Mouse (Mus musculus): ENCODE measurements around the gene Thsd4. TPM values are rescaled to one million over a fixed set of nuclear protein-coding genes. Genes with fewer than 3 reads are reported as not detected.

Gene Thsd4
- polyA plus RNA-seq, 1 experiment from 2014 or later = 8.2 TPM

DNA sequence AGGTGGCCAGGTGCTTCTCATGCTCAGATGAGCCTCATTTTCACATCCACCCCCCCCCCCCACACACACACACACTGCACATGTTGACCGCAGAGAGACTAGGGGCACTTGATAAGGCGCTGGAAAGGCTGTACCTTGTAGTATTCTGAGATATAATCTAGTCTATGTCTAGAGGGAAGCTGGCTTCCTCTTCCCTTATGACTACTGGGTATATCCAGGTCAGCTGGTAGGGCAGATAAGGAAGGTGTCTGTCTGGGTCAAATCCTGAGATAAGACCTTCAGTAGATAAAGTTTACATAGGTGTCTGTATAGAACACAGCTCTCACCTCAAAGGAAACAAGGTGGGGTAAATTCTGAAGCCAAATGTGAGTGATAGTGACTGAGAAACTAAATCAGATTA, 24.3 kb upstream of the Thsd4 start:
- WGBS = 45% methylated on average over 2 of the region's 2 CpGs
- H3K4me3 ChIP-seq (ENCODE audit: low read length) = no peak overlapping the region
- no peak overlapping the region for H3K9ac ChIP-seq (ENCODE audit: low read length)
- peaks cover 5% of the 10 kb centered on the region; the same call in 1 of the 2 replicates for H3K4me1 ChIP-seq (ENCODE audit: control insufficient read depth, insufficient read depth, low read length)
- H3K27me3 ChIP-seq (ENCODE audit: control insufficient read depth, insufficient read depth, low read length) = no peaks in the 10 kb centered on the region
- no peak overlapping the region for H3K4me2 ChIP-seq (ENCODE audit: low read depth, low read length)
- H3K36me3 ChIP-seq (ENCODE audit: control insufficient read depth, insufficient read depth) = no peaks in the 10 kb centered on the region
- H3K27ac ChIP-seq (ENCODE audit: low read length) = no peak overlapping the region
- H3K9me3 ChIP-seq (replicated peaks; ENCODE audit: control insufficient read depth, low read length) = no peaks in the 10 kb centered on the region
- ATAC-seq (replicated peaks; ENCODE audit: extremely low read depth, insufficient read depth, low FRiP score) = no peak

DNA sequence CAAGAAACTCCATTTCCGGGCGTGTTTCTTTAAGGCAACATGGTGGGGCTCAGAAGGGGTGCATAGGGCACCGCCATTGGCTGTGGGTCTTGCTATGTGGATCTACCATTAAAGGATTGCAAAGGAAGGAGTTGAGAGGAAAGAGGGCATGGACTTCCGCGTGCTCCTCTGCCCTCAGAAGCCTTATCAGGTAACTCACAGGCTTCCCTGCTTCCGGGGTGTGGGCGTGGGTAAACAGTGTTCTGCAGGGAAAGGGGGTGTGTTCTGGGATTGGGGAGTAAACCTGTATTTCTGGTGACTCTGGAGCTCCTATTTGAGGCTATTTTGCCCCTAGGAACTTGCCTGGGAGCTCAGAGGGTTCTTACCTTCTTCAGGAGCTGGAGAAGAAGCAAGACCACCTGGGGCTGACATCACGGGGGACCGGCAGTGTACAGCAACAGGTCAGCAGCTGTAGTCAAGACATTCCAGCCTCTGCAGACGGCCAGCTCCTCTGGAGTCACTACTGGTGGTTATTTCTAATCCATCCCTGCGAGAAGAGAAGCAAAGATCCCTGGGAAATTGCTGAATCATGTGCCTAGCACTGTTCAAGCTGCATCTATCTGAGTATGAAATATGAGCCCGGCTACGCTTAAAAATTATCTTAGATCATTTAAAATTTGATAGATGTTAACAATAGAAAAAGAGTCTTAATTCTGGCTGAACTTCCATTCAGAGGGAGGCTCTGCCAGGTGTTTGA, 23.7 kb upstream of the Thsd4 start:
- no peak overlapping the region for H3K9ac ChIP-seq (ENCODE audit: low read length)
- ATAC-seq (replicated peaks; ENCODE audit: extremely low read depth, insufficient read depth, low FRiP score) = no peak
- WGBS = 49% methylated on average over 13 of the region's 13 CpGs
- H3K4me3 ChIP-seq (ENCODE audit: low read length) = no peak overlapping the region
- H3K27me3 ChIP-seq (ENCODE audit: control insufficient read depth, insufficient read depth, low read length) = no peaks in the 10 kb centered on the region
- H3K27ac ChIP-seq (ENCODE audit: low read length) = no peak overlapping the region
- H3K9me3 ChIP-seq (replicated peaks; ENCODE audit: control insufficient read depth, low read length) = no peaks in the 10 kb centered on the region
- H3K4me1 ChIP-seq (ENCODE audit: control insufficient read depth, insufficient read depth, low read length) = peaks cover 5% of the 10 kb centered on the region; the same call in 1 of the 2 replicates
- peak overlapping the region; percentile 3; the same call in 1 of the 2 replicates for H3K4me2 ChIP-seq (ENCODE audit: low read depth, low read length)
- no peaks in the 10 kb centered on the region for H3K36me3 ChIP-seq (ENCODE audit: control insufficient read depth, insufficient read depth)

DNA sequence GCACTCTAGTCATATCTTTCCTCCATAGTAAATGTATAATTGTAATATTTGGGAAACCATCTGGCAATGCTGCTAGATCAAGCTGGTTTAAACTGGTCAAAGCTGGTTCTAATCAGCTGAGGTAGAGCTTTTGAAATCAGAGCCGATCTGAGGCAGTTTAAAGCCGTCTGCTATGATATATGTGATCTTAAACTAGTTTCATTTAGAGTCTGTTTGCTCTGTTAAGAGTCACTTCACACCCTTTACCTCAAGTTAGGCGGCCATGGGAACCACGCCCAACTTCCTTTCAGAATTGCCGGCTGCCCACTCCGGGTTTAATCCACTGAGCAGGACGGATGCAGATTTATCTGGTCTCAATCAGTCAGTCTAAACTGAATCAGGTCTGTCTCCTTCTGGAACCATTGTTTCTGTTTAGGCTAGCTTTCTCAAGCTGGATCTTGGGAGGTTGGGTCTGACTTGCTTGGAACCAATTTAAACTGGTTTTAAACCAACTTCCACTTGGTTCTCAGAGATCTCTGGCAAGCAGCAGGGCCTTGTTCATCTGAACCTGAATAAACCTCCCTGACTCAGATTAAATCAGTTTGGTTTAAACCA, 21.7 kb upstream of the Thsd4 start:
- no peak overlapping the region for H3K9ac ChIP-seq (ENCODE audit: low read length)
- peaks cover 5% of the 10 kb centered on the region; the same call in 1 of the 2 replicates for H3K4me1 ChIP-seq (ENCODE audit: control insufficient read depth, insufficient read depth, low read length)
- no peaks in the 10 kb centered on the region for H3K36me3 ChIP-seq (ENCODE audit: control insufficient read depth, insufficient read depth)
- H3K4me2 ChIP-seq (ENCODE audit: low read depth, low read length) = no peak overlapping the region
- 67% methylated on average over 7 of the region's 7 CpGs for WGBS
- no peak overlapping the region for H3K27ac ChIP-seq (ENCODE audit: low read length)
- H3K27me3 ChIP-seq (ENCODE audit: control insufficient read depth, insufficient read depth, low read length) = no peaks in the 10 kb centered on the region
- ATAC-seq (replicated peaks; ENCODE audit: extremely low read depth, insufficient read depth, low FRiP score) = no peak
- no peak overlapping the region for H3K4me3 ChIP-seq (ENCODE audit: low read length)
- H3K9me3 ChIP-seq (replicated peaks; ENCODE audit: control insufficient read depth, low read length) = no peaks in the 10 kb centered on the region

DNA sequence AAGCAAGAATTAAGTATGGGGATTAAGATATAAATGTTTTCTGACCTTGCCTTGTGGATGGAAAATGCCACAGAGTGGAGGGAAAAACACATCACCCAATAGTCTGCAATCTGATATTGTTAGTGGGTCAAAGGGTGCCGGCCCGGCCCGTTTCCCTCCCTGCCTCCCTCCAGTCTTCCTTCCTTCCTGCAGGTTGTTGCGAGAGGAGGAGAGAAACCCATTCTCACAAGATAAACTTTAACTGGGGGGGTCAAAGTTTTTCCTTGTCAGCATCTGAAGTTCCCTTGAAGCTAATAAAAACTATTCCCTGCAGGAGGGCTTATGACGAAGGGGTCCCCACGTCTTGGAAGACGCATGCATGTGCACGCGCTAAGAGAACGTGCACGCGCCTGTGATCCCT, 8.5 kb upstream of the Thsd4 start:
- Histone ChIP-seq H3K4me3 (ENCODE audit: low read length) (no peak overlapping the region), H3K27me3 (ENCODE audit: control insufficient read depth, insufficient read depth, low read length) (no peaks in the 10 kb centered on the region), H3K36me3 (ENCODE audit: control insufficient read depth, insufficient read depth) (no peaks in the 10 kb centered on the region), H3K4me2 (ENCODE audit: low read depth, low read length) (0 out of 2 replicates have a peak overlapping the region, but pooled peaks have one; percentile 11), H3K9ac (ENCODE audit: low read length) (no peak overlapping the region), H3K27ac (ENCODE audit: low read length) (peak overlapping the region; percentile 58), H3K9me3 (replicated peaks; ENCODE audit: control insufficient read depth, low read length) (no peaks in the 10 kb centered on the region), H3K4me1 (ENCODE audit: control insufficient read depth, insufficient read depth, low read length) (peaks cover 28% of the 10 kb centered on the region)
- no peak for ATAC-seq (replicated peaks; ENCODE audit: extremely low read depth, insufficient read depth, low FRiP score)
- 80% methylated on average over 12 of the region's 12 CpGs for WGBS

GRCm38 (mm10) chr9:60529348-60530243, 7.8 kb upstream of the Thsd4 start:
- ATAC-seq (replicated peaks; ENCODE audit: extremely low read depth, insufficient read depth, low FRiP score) = peak; percentile 64
- H3K27ac ChIP-seq (ENCODE audit: low read length) = peak overlapping the region; percentile 58
- no peaks in the 10 kb centered on the region for H3K36me3 ChIP-seq (ENCODE audit: control insufficient read depth, insufficient read depth)
- no peaks in the 10 kb centered on the region for H3K9me3 ChIP-seq (replicated peaks; ENCODE audit: control insufficient read depth, low read length)
- no peaks in the 10 kb centered on the region for H3K27me3 ChIP-seq (ENCODE audit: control insufficient read depth, insufficient read depth, low read length)
- WGBS = 59% methylated on average over 10 of the region's 10 CpGs
- no peak overlapping the region for H3K9ac ChIP-seq (ENCODE audit: low read length)
- H3K4me1 ChIP-seq (ENCODE audit: control insufficient read depth, insufficient read depth, low read length) = peaks cover 28% of the 10 kb centered on the region
- 0 out of 2 replicates have a peak overlapping the region, but pooled peaks have one; percentile 11 for H3K4me2 ChIP-seq (ENCODE audit: low read depth, low read length)
- no peak overlapping the region for H3K4me3 ChIP-seq (ENCODE audit: low read length)

GRCm38 (mm10) chr9:60528269-60528668, 6.4 kb upstream of the Thsd4 start:
- Histone ChIP-seq H3K9ac (ENCODE audit: low read length) (no peak overlapping the region), H3K4me3 (ENCODE audit: low read length) (no peak overlapping the region), H3K27ac (ENCODE audit: low read length) (no peak overlapping the region), H3K9me3 (replicated peaks; ENCODE audit: control insufficient read depth, low read length) (no peaks in the 10 kb centered on the region), H3K36me3 (ENCODE audit: control insufficient read depth, insufficient read depth) (no peaks in the 10 kb centered on the region), H3K4me1 (ENCODE audit: control insufficient read depth, insufficient read depth, low read length) (peaks cover 28% of the 10 kb centered on the region), H3K4me2 (ENCODE audit: low read depth, low read length) (no peak overlapping the region), H3K27me3 (ENCODE audit: control insufficient read depth, insufficient read depth, low read length) (no peaks in the 10 kb centered on the region)
- 59% methylated on average over 3 of the region's 3 CpGs for WGBS
- ATAC-seq (replicated peaks; ENCODE audit: extremely low read depth, insufficient read depth, low FRiP score) = no peak

DNA sequence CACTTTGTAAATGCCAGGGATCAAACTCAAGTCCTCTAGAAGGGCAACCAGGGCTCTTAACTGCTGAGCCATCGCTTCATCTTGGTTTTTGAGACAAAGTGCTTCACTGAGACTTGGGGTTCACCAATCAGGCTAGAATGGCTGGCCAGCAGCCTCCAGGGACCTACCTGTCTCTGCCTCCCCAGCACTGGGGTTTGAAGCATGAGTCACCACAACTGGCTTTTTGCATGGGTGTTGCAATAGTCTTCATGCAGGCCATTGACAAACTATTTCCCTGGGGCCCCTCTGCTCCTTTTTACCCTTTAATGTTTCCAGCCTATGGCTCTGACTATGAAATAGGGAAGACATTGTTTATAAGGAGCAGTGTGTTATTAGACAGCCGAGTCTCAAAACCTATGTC, 6.0 kb upstream of the Thsd4 start:
- WGBS = 81% methylated on average over 2 of the region's 2 CpGs
- ATAC-seq (replicated peaks; ENCODE audit: extremely low read depth, insufficient read depth, low FRiP score) = no peak
- H3K4me3 ChIP-seq (ENCODE audit: low read length) = no peak overlapping the region
- H3K36me3 ChIP-seq (ENCODE audit: control insufficient read depth, insufficient read depth) = no peaks in the 10 kb centered on the region
- H3K4me2 ChIP-seq (ENCODE audit: low read depth, low read length) = no peak overlapping the region
- no peaks in the 10 kb centered on the region for H3K27me3 ChIP-seq (ENCODE audit: control insufficient read depth, insufficient read depth, low read length)
- H3K9ac ChIP-seq (ENCODE audit: low read length) = no peak overlapping the region
- peak overlapping the region; percentile 30; the same call in 1 of the 2 replicates for H3K27ac ChIP-seq (ENCODE audit: low read length)
- H3K4me1 ChIP-seq (ENCODE audit: control insufficient read depth, insufficient read depth, low read length) = peaks cover 28% of the 10 kb centered on the region
- H3K9me3 ChIP-seq (replicated peaks; ENCODE audit: control insufficient read depth, low read length) = no peaks in the 10 kb centered on the region

DNA sequence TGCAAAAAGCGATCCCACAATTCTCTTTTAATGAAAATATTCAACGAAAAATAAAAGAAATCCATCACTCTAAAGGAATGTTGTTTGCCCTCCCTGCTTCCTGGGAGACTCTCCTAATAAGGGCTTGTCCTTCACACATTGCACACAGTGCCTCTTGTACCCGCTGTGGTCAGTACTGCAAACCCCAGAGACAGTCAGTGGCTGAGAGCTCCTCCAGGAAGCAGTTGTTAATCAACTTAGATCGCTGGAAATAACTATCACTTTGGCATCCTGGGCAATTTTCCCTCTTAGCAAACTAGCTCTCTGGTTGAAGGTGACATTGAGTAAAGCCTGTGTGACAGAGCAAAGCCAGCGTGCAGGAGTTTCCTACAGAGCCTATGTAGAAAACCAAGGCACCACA, 5.2 kb upstream of the Thsd4 start:
- Histone ChIP-seq H3K36me3 (ENCODE audit: control insufficient read depth, insufficient read depth) (no peaks in the 10 kb centered on the region), H3K27ac (ENCODE audit: low read length) (peak overlapping the region; percentile 65), H3K9me3 (replicated peaks; ENCODE audit: control insufficient read depth, low read length) (no peaks in the 10 kb centered on the region), H3K27me3 (ENCODE audit: control insufficient read depth, insufficient read depth, low read length) (no peaks in the 10 kb centered on the region), H3K4me1 (ENCODE audit: control insufficient read depth, insufficient read depth, low read length) (peaks cover 28% of the 10 kb centered on the region), H3K4me3 (ENCODE audit: low read length) (no peak overlapping the region), H3K4me2 (ENCODE audit: low read depth, low read length) (no peak overlapping the region), H3K9ac (ENCODE audit: low read length) (peak overlapping the region; percentile 14; the same call in 1 of the 2 replicates)
- 42% methylated on average over 5 of the region's 5 CpGs for WGBS
- ATAC-seq (replicated peaks; ENCODE audit: extremely low read depth, insufficient read depth, low FRiP score) = no peak

Data from heart, embryonic 16.5 days (tissue).